Mouse (Mus musculus) heart, embryonic 14.5 days (tissue): ENCODE data around the gene 1810062G17Rik. TPM values are rescaled to one million over a fixed set of nuclear protein-coding genes. Genes with fewer than 3 reads are reported as not detected.

Experiments
- ATAC-seq: fragments of 200-750 bp; cut with Nextera tagmentation; 2 replicates; pipeline ENCODE4 v1.8.0; 2017; ENCODE audit warnings: low read depth, moderate TSS enrichment; ENCODE audit not compliant: insufficient number of reproducible peaks, insufficient read depth, low FRiP score
- H3K27ac ChIP-seq, 2 experiments: fragments of 200-500 bp in 1 of 2; fragments of 300-500 bp in 1 of 2; sonication (generic) in 1 of 2; replicated peaks in 1 of 2; 2 replicates each; pipeline ENCODE4 v1.5.1; 2012 to 2014; ENCODE audit warnings: low read depth in 2 of 2, low read length in 2 of 2, control low read depth in 1 of 2, mild to moderate bottlenecking in 1 of 2, mixed read lengths in 1 of 2; ENCODE audit not compliant: control insufficient read depth in 1 of 2, insufficient read depth in 1 of 2
- H3K27me3 ChIP-seq: fragments of 300-500 bp; sonication (generic); 2 replicates; pipeline ENCODE4 v1.6.1; 2014; ENCODE audit warnings: mild to moderate bottlenecking, low read length, control low read depth; ENCODE audit not compliant: control insufficient read depth, insufficient read depth
- H3K36me3 ChIP-seq: fragments of 300-500 bp; sonication (generic); 2 replicates; pipeline ENCODE4 v1.6.1; 2014; ENCODE audit warnings: mild to moderate bottlenecking, control low read depth, low read length, mixed read lengths; ENCODE audit not compliant: control insufficient read depth, insufficient read depth
- H3K4me1 ChIP-seq, 2 experiments: fragments of 200-500 bp in 1 of 2; fragments of 300-500 bp in 1 of 2; sonication (generic) in 1 of 2; 2 replicates each; pipeline ENCODE4 v1.6.1; 2012 to 2014; ENCODE audit warnings: low read length in 2 of 2, control low read depth in 1 of 2, mixed read lengths in 1 of 2; ENCODE audit not compliant: control insufficient read depth in 2 of 2, insufficient read depth in 2 of 2
- H3K4me2 ChIP-seq: fragments of 300-500 bp; sonication (generic); 2 replicates; pipeline ENCODE4 v1.6.1; 2014; ENCODE audit warnings: mild to moderate bottlenecking, low read length
- H3K4me3 ChIP-seq, 2 experiments: fragments of 200-500 bp in 1 of 2; fragments of 300-500 bp in 1 of 2; sonication (generic) in 1 of 2; 2 replicates each; pipeline ENCODE4 v1.5.1; 2012 to 2014; ENCODE audit warnings: low read length in 2 of 2, mild to moderate bottlenecking in 2 of 2, control low read depth in 1 of 2, low read depth in 1 of 2, moderate library complexity in 1 of 2; ENCODE audit not compliant: control insufficient read depth in 1 of 2, insufficient read depth in 1 of 2
- H3K9ac ChIP-seq: fragments of 300-500 bp; sonication (generic); 2 replicates; pipeline ENCODE4 v1.6.1; 2014; ENCODE audit warnings: mild to moderate bottlenecking, low read length
- H3K9me3 ChIP-seq: fragments of 300-500 bp; sonication (generic); 2 replicates; pipeline ENCODE4 v1.6.1; 2016; ENCODE audit warnings: low read length, control low read depth; ENCODE audit not compliant: control insufficient read depth
- WGBS: fragments of 180-500 bp; shearing (Covaris S2); extraction: QIAGEN DNeasy Blood & Tissue Kit; methylation state at CpG from one replicate; pipeline ENCODE4 v1.1.7; 2014; 5-methylcytosine and 5-hydroxymethylcytosine counted together
- polyA plus RNA-seq: library from polyadenylated mRNA; unstranded; fragments of >200 nt; fragmentation: Nextera tagmentation; extraction: Ambion mirVana; gene quantifications from 2 replicates; pipeline ENCODE4 v1.2.1, GENCODE M21; 2014

Gene 1810062G17Rik
- polyA plus RNA-seq, 1 experiment from 2014 or later: 1.4 TPM

GRCm38 (mm10) chr3:36446918-36447317 lies 28.8 kb upstream of the 1810062G17Rik start:
- Histone ChIP-seq H3K4me3 (no peak overlapping the region), H3K27ac (peak overlapping the region; percentile 14 to 35; a peak in 2 of 4 replicates), H3K36me3 (peaks cover 44% of the 10 kb centered on the region), H3K4me1 (peaks cover 13 to 26% of the 10 kb centered on the region in 2 experiments), H3K27me3 (no peaks in the 10 kb centered on the region), H3K9ac (no peak overlapping the region), H3K9me3 (no peaks in the 10 kb centered on the region), H3K4me2 (no peak overlapping the region; the same call in 1 of the 2 replicates)
- no peak for ATAC-seq
- WGBS: 8% methylated on average over 6 of the region's 6 CpGs

GRCm38 (mm10) chr3:36449292-36450165 lies 26.2 kb upstream of the 1810062G17Rik start:
- no peak overlapping the region for H3K4me2 ChIP-seq
- H3K4me1 ChIP-seq: peaks cover 13 to 26% of the 10 kb centered on the region in 2 experiments
- peak; percentile 65 for ATAC-seq
- H3K9me3 ChIP-seq: no peaks in the 10 kb centered on the region
- H3K27ac ChIP-seq: peak overlapping the region; percentile 71 to 85
- no peaks in the 10 kb centered on the region for H3K27me3 ChIP-seq
- peaks cover 67% of the 10 kb centered on the region for H3K36me3 ChIP-seq
- no peak overlapping the region for H3K4me3 ChIP-seq
- 19% methylated on average over 20 of the region's 20 CpGs for WGBS
- H3K9ac ChIP-seq: peak overlapping the region; percentile 5; the same call in 1 of the 2 replicates

- Histone ChIP-seq H3K4me3 (no peak overlapping the region), H3K9me3 (no peaks in the 10 kb centered on the region), H3K4me2 (no peak overlapping the region), H3K27me3 (no peaks in the 10 kb centered on the region), H3K27ac (no peak overlapping the region), H3K4me1 (peaks cover 11 to 18% of the 10 kb centered on the region in 2 experiments), H3K36me3 (peaks cover 91% of the 10 kb centered on the region), H3K9ac (no peak overlapping the region)
- no peak for ATAC-seq
- WGBS: 75% methylated on average over 1 of the region's 1 CpGs
Observed at GRCm38 (mm10) chr3:36452502-36452901, 23.2 kb upstream of the 1810062G17Rik start.

GRCm38 (mm10) chr3:36455124-36455523 lies 20.6 kb upstream of the 1810062G17Rik start:
- peaks cover 97% of the 10 kb centered on the region for H3K36me3 ChIP-seq

GRCm38 (mm10) chr3:36455566-36455965 lies 20.2 kb upstream of the 1810062G17Rik start:
- H3K9me3 ChIP-seq: no peaks in the 10 kb centered on the region
- WGBS: 65% methylated on average over 3 of the region's 3 CpGs
- H3K4me2 ChIP-seq: no peak overlapping the region
- no peak for ATAC-seq
- H3K36me3 ChIP-seq: peaks cover 97% of the 10 kb centered on the region
- peaks cover 0 to 2% of the 10 kb centered on the region in 2 experiments; a peak in 1 of 4 replicates for H3K4me1 ChIP-seq
- H3K27ac ChIP-seq: no peak overlapping the region
- H3K9ac ChIP-seq: no peak overlapping the region
- H3K27me3 ChIP-seq: no peaks in the 10 kb centered on the region
- no peak overlapping the region for H3K4me3 ChIP-seq

More at GRCm38 (mm10) chr3:36455124-36455523, 20.6 kb upstream of the 1810062G17Rik start:
- Histone ChIP-seq H3K4me1 (peaks cover 0 to 6% of the 10 kb centered on the region in 2 experiments; a peak in 1 of 4 replicates), H3K4me3 (no peak overlapping the region), H3K27me3 (no peaks in the 10 kb centered on the region), H3K4me2 (no peak overlapping the region), H3K27ac (no peak overlapping the region), H3K9ac (no peak overlapping the region), H3K9me3 (no peaks in the 10 kb centered on the region)
- ATAC-seq: no peak
- WGBS: 91% methylated on average over 8 of the region's 8 CpGs

- Histone ChIP-seq H3K27ac (no peak overlapping the region), H3K4me3 (no peak overlapping the region), H3K9ac (no peak overlapping the region), H3K4me1 (peaks cover 0 to 2% of the 10 kb centered on the region in 2 experiments; a peak in 1 of 4 replicates), H3K27me3 (no peaks in the 10 kb centered on the region), H3K36me3 (peaks cover 89% of the 10 kb centered on the region), H3K4me2 (no peak overlapping the region), H3K9me3 (no peaks in the 10 kb centered on the region)
- ATAC-seq: no peak
- 88% methylated on average over 7 of the region's 7 CpGs for WGBS
Observed at GRCm38 (mm10) chr3:36460717-36461116, 15.0 kb upstream of the 1810062G17Rik start.

- 88% methylated on average over 5 of the region's 5 CpGs for whole genome bisulfite sequencing
- Histone ChIP-seq H3K27me3 (no peaks in the 10 kb centered on the region), H3K9me3 (no peaks in the 10 kb centered on the region), H3K4me1 (peaks cover 5% of the 10 kb centered on the region in 2 experiments; a peak in 2 of 4 replicates), H3K4me3 (no peak overlapping the region), H3K4me2 (no peak overlapping the region), H3K27ac (no peak overlapping the region), H3K36me3 (peaks cover 81% of the 10 kb centered on the region), H3K9ac (no peak overlapping the region)
- no peak for ATAC-seq
Observed at GRCm38 (mm10) chr3:36461819-36462218, 13.9 kb upstream of the 1810062G17Rik start.
